Mouse (Mus musculus) liver, embryonic 14.5 days (tissue): ENCODE measurements around the gene S1pr1.

Experiments
- CTCF ChIP-seq: IDR thresholded peaks from 2 replicates; pipeline ENCODE4 v1.5.1; 2016; ENCODE audit warnings: antibody characterized with exemption, low read depth, control low read depth
- EP300 ChIP-seq: IDR thresholded peaks from 2 replicates; pipeline ENCODE4 v1.6.1; 2016; ENCODE audit warnings: antibody characterized with exemption, low read depth

DNA sequence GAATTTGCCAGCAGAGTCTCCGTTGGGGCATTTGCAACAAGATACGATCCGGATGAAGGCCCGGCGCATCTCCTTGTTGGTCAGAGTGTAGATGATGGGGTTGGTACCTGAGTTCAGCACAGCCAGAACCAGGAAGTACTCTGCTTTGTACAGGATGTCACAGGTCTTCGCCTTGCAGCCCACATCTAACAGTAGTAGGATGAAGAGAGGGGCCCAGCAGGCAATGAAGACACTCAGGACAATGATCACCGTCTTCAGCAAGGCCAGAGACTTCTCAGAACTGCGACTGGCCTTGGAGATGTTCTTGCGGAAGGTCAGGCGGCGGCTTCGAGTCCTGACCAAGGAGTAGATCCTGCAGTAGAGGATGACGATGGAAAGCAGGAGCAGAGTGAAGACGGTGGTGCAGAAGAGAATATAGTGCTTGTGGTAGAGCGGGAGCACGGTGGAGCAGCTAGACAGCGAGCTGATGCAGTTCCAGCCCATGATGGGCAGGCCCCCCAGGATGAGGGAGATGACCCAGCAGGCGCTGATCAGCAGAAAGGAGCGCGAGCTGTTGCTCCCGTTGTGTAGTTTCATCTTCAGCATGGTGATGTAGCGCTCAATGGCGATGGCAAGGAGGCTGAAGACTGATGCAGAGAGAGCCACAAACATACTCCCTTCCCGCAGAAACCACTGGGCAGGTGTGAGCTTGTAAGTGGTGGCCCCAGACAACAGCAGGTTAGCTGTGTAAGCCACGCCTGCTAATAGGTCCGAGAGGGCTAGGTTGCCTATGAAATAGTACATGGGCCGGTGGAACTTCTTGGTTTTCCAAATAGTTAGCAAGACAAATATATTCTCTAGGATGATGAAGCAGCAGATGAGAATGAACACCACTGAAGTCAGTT is 2.7 kb downstream of the S1pr1 start:
- TF ChIP-seq CTCF, result no peak
- no peak for TF ChIP-seq EP300
